In the genomic region with DNA sequence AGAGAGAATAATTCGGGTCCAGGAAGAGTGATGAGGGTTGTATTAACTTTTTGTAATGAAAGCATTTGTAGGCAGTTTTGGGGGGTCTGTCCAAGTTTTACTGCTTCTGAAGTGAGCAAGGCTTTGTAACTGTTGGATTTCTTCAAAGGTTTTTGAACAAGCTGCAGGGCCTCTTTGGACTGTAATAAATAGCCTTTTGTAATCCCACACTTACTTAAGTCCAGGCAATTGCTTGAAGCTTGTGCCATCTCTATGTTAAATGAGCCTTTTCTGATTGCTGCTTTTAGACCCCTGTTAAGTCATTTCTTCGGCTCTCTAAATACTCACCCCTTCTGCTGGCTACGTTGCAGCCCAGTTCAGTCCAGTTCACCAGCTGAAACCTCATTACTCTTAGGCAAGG, we compare ENCODE assay signal across 21 mouse cellular contexts.
"Had no signal": no experiment of that assay in that cellular context is flagged by ENCODE, and none has a peak within 500 bp of the region (broad histone marks: within the 10 kb centered on the region; RNA-seq: fewer than 3 reads in every experiment).

No protein-coding gene starts in this region.

- H3K4me2 ChIP-seq: limb, embryonic 13.5 days; liver, embryonic 12.5 days; liver, embryonic 15.5 days; midbrain, embryonic 13.5 days; neural tube, embryonic 13.5 days; stomach, embryonic 15.5 days had no signal

- DNase-seq: kidney, adult 11 months; kidney, adult 9 months; kidney, postnatal 25 days; layer of hippocampus, adult 9-11 months; liver; lung, adult 2 months; lung, postnatal 14 days; lung, postnatal 4 days; retina, postnatal 1 day; right cerebral cortex, postnatal 25 days; spleen, adult 18-20 months; thymus, postnatal 25 days had no signal

- H3K27ac ChIP-seq: layer of hippocampus, adult 2 months; limb, embryonic 10.5 days; limb, embryonic 13.5 days; liver, embryonic 12.5 days; liver, embryonic 15.5 days; midbrain, embryonic 13.5 days; neural tube, embryonic 13.5 days; stomach, embryonic 15.5 days had no signal

- H3K27me3 ChIP-seq: liver, embryonic 12.5 days; liver, embryonic 15.5 days; midbrain, embryonic 13.5 days; neural tube, embryonic 13.5 days; stomach, embryonic 15.5 days had no signal

- H3K4me1 ChIP-seq: liver, embryonic 12.5 days; liver, embryonic 15.5 days; stomach, embryonic 15.5 days had no signal

- H3K9ac ChIP-seq: limb, embryonic 13.5 days; liver, embryonic 12.5 days; liver, embryonic 15.5 days; midbrain, embryonic 13.5 days; neural tube, embryonic 13.5 days; stomach, embryonic 15.5 days had no signal

- H3K4me3 ChIP-seq: layer of hippocampus, adult 2 months; limb, embryonic 10.5 days; limb, embryonic 13.5 days; liver, embryonic 12.5 days; liver, embryonic 15.5 days; midbrain, embryonic 13.5 days; myocyte; neural tube, embryonic 13.5 days; stomach, embryonic 15.5 days had no signal

- ATAC-seq: liver, embryonic 12.5 days; midbrain, embryonic 13.5 days had no signal

- H3K36me3 ChIP-seq: limb, embryonic 10.5 days; limb, embryonic 13.5 days; liver, embryonic 12.5 days; liver, embryonic 15.5 days; midbrain, embryonic 13.5 days; neural tube, embryonic 13.5 days; stomach, embryonic 15.5 days had no signal

- H3K9me3 ChIP-seq: limb, embryonic 10.5 days; limb, embryonic 13.5 days; liver, embryonic 12.5 days; liver, embryonic 15.5 days; midbrain, embryonic 13.5 days; neural tube, embryonic 13.5 days; stomach, embryonic 15.5 days had no signal
